Mouse (Mus musculus) kidney, adult 11 months (tissue): Measurements from ENCODE around the gene St6galnac6.

Source experiments
- DNase-seq: peaks from one replicate; pipeline ENCODE4 v3.0.0; 2022

The St6galnac6 gene

DNA sequence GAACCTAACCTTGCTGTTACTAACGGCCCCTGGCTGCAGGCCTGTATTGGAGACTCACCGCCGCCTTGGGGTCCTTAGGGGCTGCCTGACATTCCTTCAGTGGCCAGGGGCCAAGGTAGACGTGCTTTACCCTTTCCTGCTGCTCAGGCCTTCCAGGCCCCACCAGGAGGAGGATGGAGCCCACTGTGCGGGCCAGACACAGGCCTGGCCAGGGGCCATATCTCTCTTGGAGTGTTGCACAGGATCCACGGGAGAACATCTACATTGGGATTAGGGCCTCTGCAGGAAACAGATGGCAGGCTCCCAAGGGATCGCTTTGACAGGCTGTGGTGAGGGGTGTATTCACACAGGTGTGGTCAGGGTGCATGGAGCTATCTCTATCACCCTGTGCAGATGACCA lies 43.3 kb downstream of the St6galnac6 start:
- DNase-seq, result peak; percentile 61

DNA sequence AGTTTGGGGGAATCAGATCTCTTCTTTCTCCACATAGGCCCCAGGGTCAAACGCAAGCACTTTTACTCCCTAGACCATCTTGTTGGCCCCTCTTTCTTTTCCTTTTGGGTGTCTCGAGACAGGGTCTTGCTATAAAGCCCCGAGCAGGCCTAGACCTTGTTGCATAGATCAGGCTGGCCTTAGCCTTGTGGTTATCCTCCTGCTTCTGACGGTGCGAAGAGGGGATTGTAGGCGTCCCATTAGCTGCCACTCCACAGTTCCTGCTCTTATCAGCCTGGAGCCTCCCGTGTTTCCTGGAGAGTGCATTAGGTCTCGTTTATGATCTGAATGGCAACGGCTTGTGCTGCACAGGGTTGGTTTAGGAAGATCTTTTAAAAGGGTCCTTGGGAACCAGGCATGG lies 44.6 kb downstream of the St6galnac6 start:
- DNase-seq, result no peak

DNA sequence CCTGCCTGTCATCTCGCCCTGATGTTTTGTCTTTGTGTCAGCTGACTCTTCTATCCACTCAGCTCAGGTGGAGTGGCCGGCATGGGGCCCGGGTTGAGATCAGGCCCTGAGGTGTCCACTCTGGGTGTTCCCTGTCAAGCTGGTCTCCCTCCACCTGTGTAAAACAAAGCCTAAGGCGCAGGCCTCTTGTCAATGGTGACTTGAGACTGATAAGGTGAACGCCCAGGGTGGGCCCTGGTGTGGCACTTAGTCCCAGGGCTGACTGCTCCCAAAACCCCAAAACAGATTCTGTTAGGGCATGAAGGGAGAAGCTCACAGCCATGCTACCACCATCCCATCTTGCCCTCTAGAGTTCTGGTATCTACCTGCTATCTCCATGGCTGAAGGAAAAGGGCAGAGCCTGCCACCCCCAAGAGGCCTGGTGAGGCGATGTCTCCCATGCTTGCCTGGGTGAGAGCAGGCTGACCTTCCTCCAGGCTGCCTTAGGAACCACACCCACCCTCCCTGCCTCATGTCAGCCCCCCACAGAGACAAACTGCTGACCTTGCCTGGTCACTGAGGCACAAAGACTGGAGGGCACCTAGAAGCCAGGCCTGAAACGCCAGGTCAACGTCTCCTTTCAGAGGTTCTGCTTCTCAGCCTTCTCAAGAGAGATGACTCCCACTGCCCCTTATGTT lies 45.4 kb downstream of the St6galnac6 start:
- DNase-seq, result no peak

DNA sequence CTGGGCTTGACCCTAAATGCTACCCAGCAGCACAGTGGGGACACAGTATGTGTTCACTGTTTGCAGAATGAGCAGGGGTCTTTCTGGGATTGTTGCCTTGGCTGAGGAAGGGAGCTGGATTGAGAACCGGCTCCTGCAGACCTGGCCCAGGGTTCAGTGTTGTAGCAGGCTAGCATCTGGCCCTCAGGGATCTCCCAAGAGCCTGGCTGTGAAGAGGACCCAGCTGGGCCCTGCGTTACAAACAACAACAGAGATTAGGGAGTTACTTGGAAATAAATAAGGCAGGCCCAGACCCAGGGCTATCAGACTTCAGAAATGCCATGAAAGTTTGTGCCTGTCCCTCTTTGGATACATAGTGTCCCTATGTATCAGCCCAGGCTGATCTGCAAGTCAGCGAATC lies 46.1 kb downstream of the St6galnac6 start:
- no peak for DNase-seq

DNA sequence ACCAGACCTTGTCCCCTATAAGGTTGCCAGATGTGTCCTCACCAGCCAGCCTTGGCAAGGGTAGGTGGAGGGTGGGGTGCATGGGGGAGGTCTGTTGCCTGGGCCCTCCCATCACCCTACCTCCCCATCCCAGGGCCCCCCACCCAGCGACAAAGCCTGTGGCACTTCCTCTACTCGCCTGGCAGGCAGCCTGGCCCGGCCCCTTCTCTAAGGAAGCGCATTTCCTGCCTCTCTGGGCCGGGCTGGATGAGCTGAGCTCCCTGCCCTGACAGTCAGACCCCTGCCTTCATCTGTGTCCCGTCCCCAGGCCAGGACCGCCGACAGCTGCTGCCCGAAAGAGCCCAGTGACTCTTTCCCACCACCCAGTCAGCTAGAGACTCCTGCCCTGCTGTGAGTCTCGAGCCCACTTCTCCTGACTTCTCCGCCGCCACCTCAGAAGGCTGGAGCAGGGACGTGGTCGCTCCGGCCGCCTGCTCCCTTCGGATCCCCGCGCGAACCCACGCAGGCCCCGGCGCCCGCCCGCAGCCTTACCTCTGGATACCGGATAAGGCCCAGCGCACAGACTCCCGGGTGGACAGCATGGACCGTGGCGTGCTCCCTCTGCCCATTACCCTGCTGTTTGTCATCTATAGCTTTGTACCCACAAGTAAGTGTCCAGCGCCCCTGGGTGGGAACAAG lies 47.0 kb downstream of the St6galnac6 start, which contains the start of gene Eng:
Gene Eng, plus strand, starts transcription at position 217 of the 678 bp plus-strand sequence.
- DNase-seq, result peak; percentile 80

DNA sequence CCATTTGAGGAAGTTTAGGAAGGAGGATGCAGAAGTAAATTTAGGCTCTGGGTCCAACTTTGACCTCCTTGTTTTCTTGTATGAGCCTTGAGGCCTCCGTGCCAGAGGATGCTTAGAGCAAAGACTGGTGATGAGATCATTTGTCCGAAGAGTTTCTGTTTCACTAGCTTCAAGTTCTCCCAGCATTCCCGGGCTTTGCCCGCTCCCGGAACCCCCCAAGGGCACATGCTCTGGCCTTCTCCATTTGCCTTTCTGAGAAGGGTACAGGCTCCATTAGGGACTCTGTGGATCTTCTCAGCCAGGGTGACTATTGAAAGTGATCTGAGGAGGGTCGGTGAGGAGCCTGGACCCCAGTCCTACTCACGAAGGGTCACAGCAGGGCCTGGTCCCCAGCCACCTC lies 47.9 kb downstream of the St6galnac6 start:
- DNase-seq, result no peak

DNA sequence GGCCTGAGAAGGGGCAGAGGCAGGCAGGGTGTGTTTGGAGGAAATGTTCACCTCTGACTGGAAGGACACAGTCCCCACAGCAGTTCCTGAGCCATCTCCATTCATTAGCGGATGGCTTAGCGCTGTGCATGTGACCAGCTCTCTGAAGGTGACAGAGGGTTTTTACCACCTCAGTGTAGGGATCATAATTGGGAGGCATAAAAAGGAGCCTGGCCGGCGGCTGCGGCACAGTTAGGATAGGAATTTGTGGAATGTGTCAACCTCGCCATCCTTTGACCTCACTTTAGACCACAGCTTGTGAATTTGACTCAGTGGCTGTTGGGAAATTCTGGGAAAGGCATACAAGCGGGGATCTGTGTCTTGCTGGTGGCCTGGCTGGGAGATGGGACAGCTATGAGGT lies 54.3 kb downstream of the St6galnac6 start:
- no peak for DNase-seq

DNA sequence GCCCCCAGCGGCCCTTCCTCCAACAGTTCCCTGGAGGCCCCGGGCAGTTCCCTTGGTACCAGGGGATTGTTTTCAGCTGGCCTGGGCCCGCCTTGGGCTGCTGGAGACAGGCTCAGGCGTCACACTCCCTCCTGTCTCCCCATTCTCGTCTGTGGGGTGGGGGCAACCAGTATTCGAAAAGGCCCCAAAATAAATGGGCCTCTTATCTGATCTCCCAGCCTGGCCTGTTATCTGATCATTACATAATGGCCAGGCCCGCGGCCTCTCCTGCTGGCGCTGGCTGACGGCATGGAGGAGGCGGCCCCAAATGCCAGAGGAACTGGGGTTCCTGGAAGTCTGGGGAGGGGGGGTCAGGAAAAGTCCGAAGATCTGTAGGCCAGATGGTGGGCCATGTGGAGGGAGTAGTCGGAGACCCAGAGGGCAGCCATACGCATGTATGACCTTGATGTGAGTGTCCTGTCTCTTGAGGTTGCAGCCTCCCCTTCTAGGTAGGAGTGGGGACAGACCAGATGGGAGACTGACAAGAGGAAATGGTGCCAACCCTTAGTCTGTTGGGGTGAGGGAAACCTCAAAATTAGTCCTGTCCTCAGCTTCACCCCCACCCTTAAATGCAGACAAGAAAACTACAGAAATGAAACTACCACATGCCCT lies 55.4 kb downstream of the St6galnac6 start:
- no peak for DNase-seq

DNA sequence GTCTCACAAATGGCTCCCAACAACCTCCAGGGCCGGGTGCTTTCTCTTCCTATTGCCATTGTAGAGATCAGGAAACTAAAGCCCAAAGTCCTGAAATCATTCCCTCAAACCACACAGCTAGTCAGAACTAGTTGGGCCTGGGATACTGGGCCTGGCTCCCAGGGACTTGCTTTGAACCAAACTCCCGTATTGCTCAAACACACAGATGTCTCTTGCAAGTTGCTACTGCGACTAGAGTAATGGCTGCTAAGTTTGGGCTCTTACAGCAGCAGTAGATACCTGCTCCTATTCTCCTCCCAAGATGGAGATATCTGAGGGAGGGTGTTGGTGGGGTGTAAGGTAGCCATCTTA lies 55.9 kb downstream of the St6galnac6 start:
- DNase-seq, result no peak

DNA sequence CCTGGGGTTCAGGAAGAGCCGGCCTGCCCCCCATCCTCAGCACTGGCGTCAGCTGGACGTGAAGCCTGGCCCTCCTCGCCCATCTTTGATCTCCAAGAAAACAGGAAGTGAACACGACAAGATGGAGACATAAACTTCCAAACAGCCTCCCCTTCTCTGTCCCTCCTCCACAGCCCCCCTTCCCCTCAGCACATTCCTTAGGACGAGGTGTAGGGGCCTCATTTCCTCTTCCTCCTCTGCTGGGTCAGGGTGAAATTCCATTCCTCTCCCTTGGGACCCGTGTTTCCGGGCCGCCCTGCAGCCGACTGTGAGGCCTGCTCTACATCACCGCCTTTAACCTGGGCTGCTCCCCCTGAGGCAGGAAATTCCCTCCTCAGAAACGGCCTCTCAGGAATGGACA lies 56.3 kb downstream of the St6galnac6 start:
- DNase-seq, result peak; percentile 87

DNA sequence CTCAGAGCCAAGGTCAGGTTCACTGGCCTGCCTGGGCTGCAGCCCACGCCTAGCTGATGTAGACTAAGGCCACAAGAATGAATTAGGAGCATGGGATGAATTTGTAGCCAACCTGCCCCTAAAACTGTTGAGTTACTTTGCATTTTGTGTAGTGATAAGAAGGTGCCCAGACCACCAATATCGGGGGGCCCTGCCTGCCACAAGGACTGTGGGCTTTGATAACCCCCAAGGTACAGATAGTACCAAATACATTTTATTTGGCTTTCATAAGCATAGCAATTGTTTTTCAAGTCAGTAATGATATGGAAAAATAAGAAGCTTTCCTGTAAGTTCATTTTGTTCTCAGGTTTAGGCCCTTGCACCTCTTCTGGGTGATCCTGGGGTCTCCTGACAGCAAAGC lies 59.4 kb downstream of the St6galnac6 start:
- DNase-seq, result no peak

DNA sequence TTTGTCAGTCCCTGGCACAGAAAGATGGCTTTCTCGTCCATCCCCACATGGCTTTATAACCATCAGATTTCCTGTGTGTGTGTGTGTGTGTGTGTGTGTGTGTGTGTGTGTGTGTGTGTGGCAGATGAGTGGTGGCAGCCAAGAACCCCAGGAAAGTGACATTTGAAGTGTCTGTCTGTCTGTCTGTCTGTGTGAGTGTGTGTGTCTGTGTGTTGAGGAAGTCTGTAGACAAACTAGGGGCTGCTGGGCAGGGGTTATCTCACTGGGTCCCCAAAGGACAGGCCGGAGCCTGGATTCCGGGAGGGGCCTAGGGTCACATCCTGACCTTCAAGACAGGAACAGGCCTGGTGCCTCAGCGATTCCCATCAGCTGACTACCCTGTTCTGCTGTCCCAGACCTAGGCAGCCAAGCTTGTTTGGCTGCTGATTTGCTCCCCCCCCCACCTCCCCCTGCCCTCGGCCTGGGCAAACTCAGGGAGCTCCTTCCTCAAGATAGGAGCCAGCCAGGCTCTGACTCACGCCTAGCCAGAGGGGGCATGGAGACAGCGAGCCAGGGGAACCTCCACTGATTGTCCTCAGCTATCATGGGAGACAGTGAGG lies 62.1 kb downstream of the St6galnac6 start:
- peak; percentile 87 for DNase-seq

DNA sequence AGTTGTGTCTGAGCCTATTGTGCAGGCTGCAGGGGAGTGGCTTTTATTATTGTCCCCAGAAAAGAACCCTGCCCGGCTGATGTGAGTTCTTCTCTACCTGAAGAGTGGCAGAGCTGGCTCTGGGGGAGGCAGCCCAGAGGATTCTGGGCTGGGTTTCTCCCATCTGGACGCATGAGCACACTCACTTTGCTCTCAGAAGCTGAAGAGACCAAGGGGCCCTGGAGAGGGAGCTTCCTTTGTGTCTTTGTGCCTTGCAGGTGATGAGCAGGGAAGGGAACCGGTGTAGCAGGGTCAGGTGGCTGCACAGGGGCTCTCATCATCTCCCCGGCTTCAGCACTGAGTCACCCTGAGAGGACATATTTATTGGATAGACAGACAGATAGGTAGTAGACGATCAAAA lies 62.8 kb downstream of the St6galnac6 start:
- no peak for DNase-seq

DNA sequence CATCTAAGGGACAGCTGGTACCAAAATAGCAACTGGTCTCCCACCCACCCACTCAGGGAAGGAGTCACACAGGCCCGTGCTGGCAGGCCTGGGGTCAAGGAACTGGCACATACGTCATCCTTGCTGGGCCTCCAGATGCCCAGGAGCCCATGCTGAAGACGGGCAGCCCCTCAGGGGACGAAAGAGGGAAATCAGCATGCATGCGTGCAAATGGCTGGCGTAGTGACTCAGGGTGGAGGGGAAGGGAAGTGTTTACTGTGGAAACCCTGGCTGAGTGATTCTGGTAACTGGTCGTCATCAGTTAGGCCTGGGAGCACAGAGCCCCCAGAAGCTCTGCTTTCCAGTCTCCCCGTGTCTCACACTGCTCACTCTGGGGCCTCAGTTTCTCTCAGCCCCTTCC lies 65.8 kb downstream of the St6galnac6 start:
- DNase-seq, result no peak

DNA sequence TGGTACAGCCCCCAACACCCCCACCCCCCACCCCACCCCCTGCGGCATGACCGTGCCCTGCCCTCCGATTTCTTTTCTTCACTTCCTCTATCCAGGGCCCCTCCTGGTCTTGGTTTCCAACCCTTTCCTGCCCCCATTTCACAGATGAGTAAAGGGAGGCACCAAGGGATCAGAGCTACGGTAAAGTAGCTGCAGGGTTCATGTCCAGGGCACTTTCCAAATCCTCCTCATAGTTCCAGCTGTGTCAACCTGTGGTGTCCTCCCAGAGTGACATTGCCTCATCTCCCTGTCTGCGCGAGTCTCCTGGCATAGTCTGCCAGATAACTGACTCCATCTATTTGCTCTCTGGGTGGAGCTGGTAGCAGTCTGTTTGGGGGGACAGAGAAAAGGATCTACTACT lies 66.3 kb downstream of the St6galnac6 start:
- no peak for DNase-seq

DNA sequence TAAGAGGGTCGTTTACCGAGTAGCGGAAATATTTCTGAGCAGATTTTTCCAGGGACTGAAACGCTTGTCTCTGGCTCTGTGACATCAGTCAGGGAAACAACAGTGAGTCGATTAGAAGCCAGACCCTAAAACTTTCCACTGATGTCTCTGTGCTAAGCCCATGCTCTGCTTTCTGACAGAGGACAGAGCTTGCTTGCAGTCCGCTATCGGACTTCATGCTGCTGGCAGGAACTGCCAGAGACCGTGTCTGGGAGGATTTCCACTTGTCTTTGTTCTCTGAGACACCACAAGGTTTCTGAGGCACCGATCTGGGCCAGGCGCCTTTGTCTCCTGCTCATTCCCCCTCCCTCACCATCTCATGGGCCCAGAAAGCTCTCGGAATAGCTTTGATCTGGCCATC lies 68.3 kb downstream of the St6galnac6 start:
- DNase-seq, result peak; percentile 52

DNA sequence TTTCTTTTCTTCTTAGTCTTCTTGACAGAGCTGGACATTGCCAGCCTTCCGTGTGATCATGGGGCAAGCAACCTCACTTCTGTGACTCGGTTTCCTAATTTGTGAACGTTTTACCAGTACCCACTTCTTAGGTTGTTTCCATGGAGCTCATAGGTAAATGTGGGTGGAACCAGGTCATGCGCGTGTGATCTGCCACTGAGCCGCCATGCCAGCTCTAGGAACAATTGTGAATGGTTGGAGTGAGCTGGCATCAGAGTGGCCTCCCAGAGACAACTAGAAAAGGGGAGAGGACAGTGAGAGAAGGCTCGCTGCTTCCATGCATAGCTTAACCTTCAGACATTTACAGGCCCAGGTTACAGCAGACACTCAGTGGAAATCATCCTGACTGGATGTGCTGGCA lies 68.7 kb downstream of the St6galnac6 start:
- no peak for DNase-seq

DNA sequence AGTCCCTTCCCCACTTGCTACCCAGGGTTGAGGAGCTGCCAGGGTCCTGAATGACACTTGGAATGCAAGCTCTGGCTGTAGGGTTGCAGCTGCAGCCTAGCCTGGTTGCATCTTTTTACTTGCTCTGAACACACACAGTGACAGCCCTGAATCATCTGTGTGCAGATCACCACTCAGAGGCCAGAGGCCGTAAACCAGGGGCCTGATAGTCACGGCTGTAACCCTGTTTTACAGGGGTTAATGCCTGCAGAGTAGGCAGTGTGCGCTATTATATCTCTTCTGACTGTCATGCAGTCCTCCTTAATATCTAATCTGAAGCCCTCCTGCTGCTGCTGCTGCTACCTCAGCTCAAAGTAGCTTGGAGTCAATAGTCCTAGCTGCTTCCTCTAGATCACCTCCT lies 70.4 kb downstream of the St6galnac6 start:
- DNase-seq, result no peak
